Mouse (Mus musculus) heart, postnatal 10 days (tissue): ENCODE data around the gene Gm20906. TPM values are rescaled to one million over a fixed set of nuclear protein-coding genes. Genes with fewer than 3 reads are reported as not detected.
"Not testable (repeated sequence)": the region's sequence is repeated elsewhere in the genome, so short reads cannot be mapped to it uniquely, and the experiment has no call there.

ENCODE experiments used
- DNase-seq, 2 experiments: peaks; one replicate each; pipeline ENCODE4 v3.0.0; 2021
- intact Hi-C: fragments of 180-260 bp; cut with DNase I; formaldehyde crosslinking; loops from one replicate; pipeline ENCODE4 v1.15.1; 2025
- total RNA-seq, 2 experiments: library from RNA; stranded (reverse); gene quantifications; 2 replicates each; pipeline ENCODE4 v1.2.3; 2021

The Gm20906 gene
- not detected for total RNA-seq

GRCm38 (mm10) chrY:87550666-87551065 is at the start of gene Gm20906:
TSS of gene Gm20906 (plus strand) at chrY:87550966.
- DNase-seq, intact Hi-C loops: not testable (repeated sequence)
